Mouse (Mus musculus) forebrain, postnatal 0 days (tissue): ENCODE data around the gene Gja1. TPM values are rescaled to one million over a fixed set of nuclear protein-coding genes. Genes with fewer than 3 reads are reported as not detected.
"Not testable (repeated sequence)": the region's sequence is repeated elsewhere in the genome, so short reads cannot be mapped to it uniquely, and the experiment has no call there.

ENCODE experiments used
- ATAC-seq: fragments of 200-750 bp; cut with Nextera tagmentation; 2 replicates; pipeline ENCODE4 v1.8.0; 2017; ENCODE audit warnings: mild to moderate bottlenecking, moderate library complexity
- DNase-seq: peaks from one replicate; pipeline ENCODE4 v3.0.0-alpha.2; 2015
- H3K27ac ChIP-seq: fragments of 300-500 bp; sonication (generic); 2 replicates; pipeline ENCODE4 v1.5.1; 2014; ENCODE audit warnings: low read depth, mild to moderate bottlenecking, antibody characterized with exemption, low read length, moderate library complexity, mixed read lengths
- H3K27me3 ChIP-seq: fragments of 300-500 bp; sonication (generic); 2 replicates; pipeline ENCODE4 v1.6.1; 2014; ENCODE audit warnings: mild to moderate bottlenecking, low read length, mixed read lengths; ENCODE audit not compliant: insufficient read depth
- H3K36me3 ChIP-seq: fragments of 300-500 bp; sonication (generic); 2 replicates; pipeline ENCODE4 v1.6.1; 2014; ENCODE audit warnings: mild to moderate bottlenecking, moderate library complexity; ENCODE audit not compliant: insufficient read depth
- H3K4me1 ChIP-seq: fragments of 300-500 bp; sonication (generic); 2 replicates; pipeline ENCODE4 v1.6.1; 2014; ENCODE audit warnings: antibody characterized with exemption; ENCODE audit not compliant: insufficient read depth
- H3K4me2 ChIP-seq: fragments of 300-500 bp; sonication (generic); 2 replicates; pipeline ENCODE4 v1.6.1; 2014; ENCODE audit warnings: low read depth, mild to moderate bottlenecking, moderate library complexity
- H3K4me3 ChIP-seq: fragments of 300-500 bp; sonication (generic); 2 replicates; pipeline ENCODE4 v1.5.1; 2014; ENCODE audit warnings: low read depth, low read length, mixed read lengths
- H3K9ac ChIP-seq: fragments of 300-500 bp; sonication (generic); 2 replicates; pipeline ENCODE4 v1.6.1; 2014; ENCODE audit warnings: mild to moderate bottlenecking
- H3K9me3 ChIP-seq: fragments of 300-500 bp; sonication (generic); 2 replicates; pipeline ENCODE4 v1.6.1; 2016; ENCODE audit warnings: low read length
- CTCF ChIP-seq: sonication (generic); IDR thresholded peaks from 2 replicates; pipeline ENCODE4 v1.5.1; 2016; ENCODE audit warnings: antibody characterized with exemption, control low read depth, low read depth
- WGBS: fragments of 180-500 bp; shearing (Covaris S2); extraction: QIAGEN DNeasy Blood & Tissue Kit; methylation state at CpG from one replicate; pipeline ENCODE4 v1.1.7; 2014; 5-methylcytosine and 5-hydroxymethylcytosine counted together
- polyA plus RNA-seq: library from polyadenylated mRNA; unstranded; fragments of >200 nt; fragmentation: Nextera tagmentation; extraction: Ambion mirVana; gene quantifications from 2 replicates; pipeline ENCODE4 v1.2.1, GENCODE M21; 2015
- total RNA-seq: library from RNA; depleted of rRNA; stranded (reverse); fragments of >200 nt; gene quantifications from 2 replicates; pipeline ENCODE4 v1.2.3, GENCODE M21; 2014

The Gja1 gene
- total and polyA plus RNA-seq, 2 experiments from 2014 or later, result 53.0 to 113 TPM

DNA sequence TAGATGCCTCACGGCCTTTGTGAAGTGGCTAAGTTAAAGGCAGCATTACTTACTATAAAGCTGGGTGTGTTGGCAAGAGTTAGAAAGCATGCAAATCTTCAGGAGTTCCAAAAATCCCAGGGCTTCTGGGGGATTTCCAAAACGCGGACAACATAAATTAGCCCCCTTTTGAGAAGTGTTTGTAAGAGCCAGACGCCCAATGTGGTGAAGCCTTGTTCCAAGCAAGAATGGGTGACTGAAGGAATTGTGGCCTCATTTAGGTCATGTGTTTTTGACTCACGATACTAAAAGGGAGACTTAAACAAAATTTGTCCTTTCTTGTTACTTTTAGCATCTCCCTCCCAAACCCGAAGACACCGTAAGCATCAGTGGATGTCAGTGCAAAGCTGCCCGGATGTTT is 20.7 kb downstream of the Gja1 start:
- ATAC-seq (no peak), DNase-seq (no peak)
- Histone ChIP-seq H3K4me2 (no peak overlapping the region), H3K27me3 (no peaks in the 10 kb centered on the region), H3K9ac (no peak overlapping the region), H3K27ac (no peak overlapping the region), H3K9me3 (no peaks in the 10 kb centered on the region), H3K4me1 (no peaks in the 10 kb centered on the region), H3K4me3 (no peak overlapping the region), H3K36me3 (no peaks in the 10 kb centered on the region)
- 50% methylated on average over 8 of the region's 8 CpGs for WGBS
- TF ChIP-seq CTCF, result no peak

DNA sequence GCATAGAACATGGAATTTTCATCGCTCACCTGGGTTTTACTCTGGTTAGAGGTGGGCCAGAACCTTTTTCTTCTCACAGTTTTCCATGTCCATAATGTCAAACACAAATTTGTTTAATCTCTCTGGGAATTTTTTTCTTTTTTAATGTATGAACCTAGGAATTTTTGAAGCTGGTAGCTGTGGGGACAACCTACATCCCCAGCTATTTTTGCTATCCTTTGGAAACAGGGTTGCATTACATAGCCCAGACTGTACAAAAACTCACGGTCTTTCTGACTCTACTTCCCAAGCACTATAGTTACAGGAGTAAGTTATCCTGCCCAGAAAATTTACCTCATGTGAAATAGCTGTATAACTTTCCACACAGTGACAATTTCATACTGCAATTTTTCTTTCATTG is 21.2 kb downstream of the Gja1 start:
- no peaks in the 10 kb centered on the region for H3K4me1 ChIP-seq
- no peaks in the 10 kb centered on the region for H3K36me3 ChIP-seq
- no peak for TF ChIP-seq CTCF
- no peak overlapping the region for H3K4me3 ChIP-seq
- H3K9me3 ChIP-seq, result no peaks in the 10 kb centered on the region
- ATAC-seq, result no peak
- DNase-seq, result no peak
- H3K9ac ChIP-seq, result no peak overlapping the region
- H3K27me3 ChIP-seq, result no peaks in the 10 kb centered on the region
- H3K27ac ChIP-seq, result no peak overlapping the region
- H3K4me2 ChIP-seq, result no peak overlapping the region
- 91% methylated on average over 2 of the region's 2 CpGs for WGBS

- H3K27me3 ChIP-seq, H3K9ac ChIP-seq, H3K4me1 ChIP-seq, DNase-seq, H3K4me2 ChIP-seq, H3K27ac ChIP-seq, H3K9me3 ChIP-seq, H3K36me3 ChIP-seq, ATAC-seq, H3K4me3 ChIP-seq: not testable (repeated sequence)
- WGBS, result 95% methylated on average over 8 of the region's 8 CpGs
These were observed 24.3 kb downstream of the Gja1 start for GRCm38 (mm10) chr10:56401396-56401795.

DNA sequence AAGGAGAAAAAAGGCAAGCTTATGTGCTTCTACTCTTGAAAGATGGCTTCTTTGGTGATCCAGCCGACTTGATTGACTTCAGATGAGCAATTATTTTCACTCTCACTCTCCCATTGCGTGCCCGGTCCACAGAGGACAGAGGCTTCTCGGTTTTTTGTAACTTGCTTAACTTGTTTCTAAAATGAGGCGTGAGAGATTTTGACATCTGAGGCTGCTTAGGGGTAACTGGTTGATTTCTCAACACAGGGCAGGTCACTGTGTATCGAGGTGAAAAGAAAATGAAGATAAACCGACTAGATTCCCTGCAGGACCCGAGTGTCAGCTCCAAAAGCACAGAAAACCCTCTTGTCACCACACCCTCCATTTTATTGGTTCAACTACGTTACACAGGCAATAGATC is 28.8 kb downstream of the Gja1 start:
- Histone ChIP-seq H3K36me3 (no peaks in the 10 kb centered on the region), H3K9ac (no peak overlapping the region), H3K27ac (no peak overlapping the region), H3K27me3 (no peaks in the 10 kb centered on the region), H3K4me2 (no peak overlapping the region), H3K4me3 (no peak overlapping the region), H3K4me1 (no peaks in the 10 kb centered on the region), H3K9me3 (no peaks in the 10 kb centered on the region)
- no peak for ATAC-seq
- 90% methylated on average over 9 of the region's 9 CpGs for WGBS
- DNase-seq, result no peak
- no peak for TF ChIP-seq CTCF

DNA sequence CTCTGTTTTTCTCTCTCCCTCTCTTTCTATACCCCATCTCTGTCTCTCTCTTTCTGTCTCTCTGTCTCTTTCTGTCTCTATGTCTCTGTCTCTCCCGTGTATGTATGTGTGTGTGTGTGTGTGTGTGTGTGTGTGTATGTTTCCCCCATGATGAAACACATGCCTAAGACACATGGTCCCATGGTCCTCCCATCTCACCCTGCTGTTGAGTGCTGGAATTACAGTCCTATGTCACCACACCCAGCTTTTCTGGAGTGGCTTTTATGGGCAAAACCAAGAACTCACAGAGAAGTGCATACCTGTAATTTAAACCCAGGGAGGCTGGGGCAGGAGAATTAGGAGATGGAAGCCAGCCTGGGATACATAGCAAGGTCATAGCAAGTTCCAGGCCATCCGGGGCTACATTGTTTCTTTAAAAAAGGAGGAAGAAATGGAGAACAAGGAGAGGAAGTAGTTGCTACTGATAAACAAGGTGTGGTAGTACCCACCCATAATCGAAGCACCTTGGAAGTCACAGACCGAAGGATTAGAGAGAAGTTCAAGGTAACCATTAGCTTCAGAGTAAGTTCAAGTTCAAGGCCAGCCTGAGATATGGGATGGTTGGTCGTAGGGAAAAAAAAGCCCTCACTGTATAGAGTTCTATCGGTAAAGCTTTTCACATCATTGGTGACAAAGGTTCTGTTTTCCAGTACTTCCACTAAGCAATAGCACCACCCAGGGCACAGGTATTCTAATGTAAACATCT is 29.4 kb downstream of the Gja1 start:
- 94% methylated on average over 6 of the region's 6 CpGs for WGBS
- no peaks in the 10 kb centered on the region for H3K36me3 ChIP-seq

GRCm38 (mm10) chr10:56415894-56416570 is 38.9 kb downstream of the Gja1 start:
- Histone ChIP-seq H3K36me3 (no peaks in the 10 kb centered on the region), H3K27me3 (no peaks in the 10 kb centered on the region), H3K27ac (no peak overlapping the region), H3K9ac (no peak overlapping the region), H3K4me3 (no peak overlapping the region), H3K9me3 (no peaks in the 10 kb centered on the region), H3K4me1 (no peaks in the 10 kb centered on the region), H3K4me2 (no peak overlapping the region)
- DNase-seq (no peak), ATAC-seq (no peak)
- TF ChIP-seq CTCF, result no peak
- 84% methylated on average over 7 of the region's 7 CpGs for WGBS

More for the DNA sequence above, 29.4 kb downstream of the Gja1 start:
- H3K4me3 ChIP-seq, result no peak overlapping the region
- H3K9ac ChIP-seq, result no peak overlapping the region
- TF ChIP-seq CTCF, result no peak
- no peak overlapping the region for H3K27ac ChIP-seq
- H3K4me2 ChIP-seq, result no peak overlapping the region
- H3K4me1 ChIP-seq, result no peaks in the 10 kb centered on the region
- H3K9me3 ChIP-seq, result no peaks in the 10 kb centered on the region
- DNase-seq, result no peak
- ATAC-seq, result no peak
- no peaks in the 10 kb centered on the region for H3K27me3 ChIP-seq

DNA sequence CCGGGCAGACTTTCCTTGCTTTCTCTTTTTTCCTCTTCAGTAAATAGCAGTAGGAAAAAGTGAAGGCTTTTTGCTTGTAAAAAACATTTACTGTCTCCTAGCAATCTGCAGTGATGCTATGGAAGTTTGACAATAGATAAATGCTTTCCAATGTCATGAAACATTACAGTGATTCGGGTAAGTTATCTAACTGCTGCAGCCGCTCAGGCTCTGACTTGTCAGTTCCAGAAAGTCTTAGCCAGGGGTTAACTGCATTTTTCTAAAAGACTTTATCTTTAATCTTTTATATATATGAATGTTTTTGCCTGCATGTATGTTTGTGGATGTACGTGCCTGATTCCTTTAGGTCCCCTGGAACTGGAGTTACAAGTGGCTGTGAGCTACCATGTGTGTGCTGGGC is 45.4 kb downstream of the Gja1 start:
- Histone ChIP-seq H3K4me2 (no peak overlapping the region), H3K27me3 (no peaks in the 10 kb centered on the region), H3K36me3 (no peaks in the 10 kb centered on the region), H3K4me1 (no peaks in the 10 kb centered on the region), H3K9me3 (no peaks in the 10 kb centered on the region), H3K9ac (no peak overlapping the region), H3K27ac (no peak overlapping the region), H3K4me3 (no peak overlapping the region)
- DNase-seq (no peak), ATAC-seq (no peak)
- TF ChIP-seq CTCF, result no peak
- 85% methylated on average over 4 of the region's 4 CpGs for WGBS
